Mouse (Mus musculus) lung, embryonic 16.5 days (tissue): ENCODE measurements around the gene Smyd3. TPM values are rescaled to one million over a fixed set of nuclear protein-coding genes. Genes with fewer than 3 reads are reported as not detected.

Source experiments
- ATAC-seq: fragments of 200-750 bp; cut with Nextera tagmentation; 2 replicates; pipeline ENCODE4 v1.8.0; 2017; ENCODE audit warnings: low read depth, mild to moderate bottlenecking, moderate library complexity
- H3K27ac ChIP-seq: fragments of 300-500 bp; sonication (generic); 2 replicates; pipeline ENCODE4 v1.5.1; 2014; ENCODE audit warnings: mild to moderate bottlenecking, control low read depth, low read length
- H3K27me3 ChIP-seq: fragments of 300-500 bp; sonication (generic); 2 replicates; pipeline ENCODE4 v1.6.1; 2014; ENCODE audit warnings: low read depth, low read length, mixed read lengths; ENCODE audit not compliant: control insufficient read depth, insufficient read depth
- H3K36me3 ChIP-seq: fragments of 300-500 bp; sonication (generic); 2 replicates; pipeline ENCODE4 v1.6.1; 2014; ENCODE audit warnings: low read length; ENCODE audit not compliant: control insufficient read depth, insufficient read depth
- H3K4me1 ChIP-seq: fragments of 300-500 bp; sonication (generic); replicated peaks from 2 replicates; pipeline ENCODE4 v1.6.1; 2014; ENCODE audit warnings: low read length, mixed read lengths; ENCODE audit not compliant: control insufficient read depth, insufficient read depth
- H3K4me2 ChIP-seq: fragments of 300-500 bp; sonication (generic); 2 replicates; pipeline ENCODE4 v1.6.1; 2014; ENCODE audit warnings: low read depth, low read length, control low read depth
- H3K4me3 ChIP-seq: fragments of 300-500 bp; sonication (generic); 2 replicates; pipeline ENCODE4 v1.5.1; 2014; ENCODE audit warnings: mild to moderate bottlenecking, low read length, control low read depth
- H3K9ac ChIP-seq: fragments of 300-500 bp; sonication (generic); 2 replicates; pipeline ENCODE4 v1.6.1; 2014; ENCODE audit warnings: low read length, control low read depth
- H3K9me3 ChIP-seq: fragments of 300-500 bp; sonication (generic); 2 replicates; pipeline ENCODE4 v1.6.1; 2016; ENCODE audit warnings: low read length; ENCODE audit not compliant: control insufficient read depth
- WGBS: fragments of 180-500 bp; shearing (Covaris S2); extraction: QIAGEN DNeasy Blood & Tissue Kit; methylation state at CpG from one replicate; pipeline ENCODE4 v1.1.7; 2014; 5-methylcytosine and 5-hydroxymethylcytosine counted together
- polyA plus RNA-seq: library from polyadenylated mRNA; unstranded; fragments of >200 nt; fragmentation: Nextera tagmentation; extraction: Ambion mirVana; gene quantifications from 2 replicates; pipeline ENCODE4 v1.2.1, GENCODE M21; 2015

Gene Smyd3
- polyA plus RNA-seq, 1 experiment from 2014 or later: 16.8 TPM

DNA sequence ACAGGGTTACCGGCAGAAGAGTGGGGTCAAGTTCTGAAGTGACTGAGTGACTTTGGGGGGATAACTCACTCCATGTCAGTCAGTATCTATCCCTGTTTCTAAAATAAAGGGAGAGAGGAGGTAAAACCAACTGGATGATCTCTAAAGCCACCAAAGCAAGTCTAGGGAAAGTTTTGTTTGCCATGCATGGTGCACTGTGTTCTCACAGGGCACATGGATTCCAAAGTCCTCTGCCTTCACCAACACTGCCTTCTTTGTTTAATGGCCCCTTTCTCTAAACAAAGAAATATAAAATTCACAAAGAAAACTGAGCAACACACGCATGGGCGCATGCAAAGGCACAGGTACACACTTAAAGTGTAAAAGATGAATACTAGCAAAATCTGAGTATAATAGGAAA is 403.5 kb downstream of the Smyd3 start:
- no peak overlapping the region for H3K4me2 ChIP-seq
- WGBS: 92% methylated on average over 3 of the region's 3 CpGs
- H3K9ac ChIP-seq: no peak overlapping the region
- H3K4me1 ChIP-seq: 0 out of 2 replicates have a peak, but pooled peaks cover 3% of the 10 kb centered on the region
- no peaks in the 10 kb centered on the region for H3K9me3 ChIP-seq
- no peak overlapping the region for H3K27ac ChIP-seq
- no peak for ATAC-seq
- no peaks in the 10 kb centered on the region for H3K27me3 ChIP-seq
- no peak overlapping the region for H3K4me3 ChIP-seq
- no peaks in the 10 kb centered on the region for H3K36me3 ChIP-seq

DNA sequence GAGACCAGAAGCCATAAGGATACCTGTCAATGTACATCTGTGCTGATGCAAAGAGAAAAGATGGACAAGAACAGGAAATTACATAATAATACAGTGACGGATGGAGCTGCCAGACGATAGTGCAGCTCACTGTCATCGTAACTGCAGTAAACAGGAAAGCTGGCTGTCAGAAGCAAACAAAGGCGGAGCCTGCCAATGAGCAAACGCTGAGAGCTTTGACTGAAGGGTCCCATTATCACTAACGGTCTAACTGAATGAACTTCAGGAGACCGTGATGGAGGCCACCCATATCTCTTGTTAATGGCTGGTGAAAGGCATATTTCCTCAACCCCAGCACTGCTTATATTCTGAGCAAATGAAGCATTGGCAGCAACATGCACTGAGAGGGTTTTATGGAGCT is 409.1 kb downstream of the Smyd3 start:
- no peak overlapping the region for H3K9ac ChIP-seq
- WGBS: 23% methylated on average over 7 of the region's 7 CpGs
- no peaks in the 10 kb centered on the region for H3K27me3 ChIP-seq
- no peaks in the 10 kb centered on the region for H3K9me3 ChIP-seq
- H3K4me2 ChIP-seq: no peak overlapping the region
- no peaks in the 10 kb centered on the region for H3K36me3 ChIP-seq
- no peak for ATAC-seq
- no peak overlapping the region for H3K27ac ChIP-seq
- no peak overlapping the region for H3K4me3 ChIP-seq
- H3K4me1 ChIP-seq: peaks cover 4% of the 10 kb centered on the region

DNA sequence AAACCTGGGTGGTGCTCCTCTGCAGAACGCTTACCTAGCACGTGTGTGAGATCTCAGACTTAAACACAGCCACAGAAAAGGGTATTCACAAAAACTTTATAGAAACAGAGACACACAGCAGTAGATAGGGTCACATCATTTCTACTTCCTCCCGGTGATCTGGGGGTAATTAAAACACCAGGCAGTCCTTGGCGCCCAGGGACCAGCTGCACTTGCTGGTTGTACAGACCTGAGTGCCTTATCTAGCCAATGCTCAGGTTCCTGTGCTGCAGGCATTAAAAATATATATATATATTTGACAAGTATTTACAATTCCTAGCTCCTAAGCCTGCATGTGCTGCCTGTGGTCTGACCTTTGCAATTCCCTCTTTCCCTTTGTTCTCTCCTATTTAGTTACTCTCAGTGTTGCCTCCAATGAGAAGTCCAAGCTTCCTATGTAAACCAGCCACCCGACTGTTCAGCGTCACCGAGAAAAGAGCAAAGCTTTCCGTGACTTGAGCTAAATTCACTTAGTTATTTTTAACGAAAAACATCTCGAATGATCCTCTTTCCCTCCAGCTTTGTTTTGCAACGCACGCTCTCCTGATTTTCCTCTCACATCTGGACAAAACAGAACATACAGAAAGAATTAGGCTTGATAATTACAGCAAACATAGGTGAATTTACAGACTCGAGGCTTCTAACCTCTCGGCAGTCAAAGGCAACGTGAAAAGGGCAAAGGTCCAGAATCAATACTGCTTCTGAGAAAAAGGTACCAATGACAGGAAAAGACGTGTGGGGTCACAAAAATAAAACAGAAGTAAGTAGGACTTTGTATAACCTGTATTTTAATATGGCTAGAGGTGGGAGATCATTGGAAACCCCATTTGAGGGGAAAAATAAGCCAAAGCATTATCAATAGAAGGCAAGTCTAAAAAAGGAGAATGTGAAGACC is 409.8 kb downstream of the Smyd3 start:
- no peaks in the 10 kb centered on the region for H3K36me3 ChIP-seq
- no peaks in the 10 kb centered on the region for H3K9me3 ChIP-seq
- H3K4me3 ChIP-seq: no peak overlapping the region
- 40% methylated on average over 16 of the region's 16 CpGs for WGBS
- ATAC-seq: no peak
- H3K4me2 ChIP-seq: no peak overlapping the region
- peaks cover 4% of the 10 kb centered on the region for H3K4me1 ChIP-seq
- no peaks in the 10 kb centered on the region for H3K27me3 ChIP-seq
- no peak overlapping the region for H3K27ac ChIP-seq
- no peak overlapping the region for H3K9ac ChIP-seq

GRCm38 (mm10) chr1:179107211-179107610 is 410.6 kb downstream of the Smyd3 start:
- H3K4me3 ChIP-seq: no peak overlapping the region
- 46% methylated on average over 7 of the region's 7 CpGs for WGBS
- H3K4me2 ChIP-seq: no peak overlapping the region
- H3K36me3 ChIP-seq: no peaks in the 10 kb centered on the region
- H3K4me1 ChIP-seq: peaks cover 4% of the 10 kb centered on the region
- H3K9me3 ChIP-seq: no peaks in the 10 kb centered on the region
- H3K9ac ChIP-seq: no peak overlapping the region
- H3K27ac ChIP-seq: no peak overlapping the region
- no peaks in the 10 kb centered on the region for H3K27me3 ChIP-seq
- peak; percentile 38; the same call in 1 of the 2 replicates for ATAC-seq

DNA sequence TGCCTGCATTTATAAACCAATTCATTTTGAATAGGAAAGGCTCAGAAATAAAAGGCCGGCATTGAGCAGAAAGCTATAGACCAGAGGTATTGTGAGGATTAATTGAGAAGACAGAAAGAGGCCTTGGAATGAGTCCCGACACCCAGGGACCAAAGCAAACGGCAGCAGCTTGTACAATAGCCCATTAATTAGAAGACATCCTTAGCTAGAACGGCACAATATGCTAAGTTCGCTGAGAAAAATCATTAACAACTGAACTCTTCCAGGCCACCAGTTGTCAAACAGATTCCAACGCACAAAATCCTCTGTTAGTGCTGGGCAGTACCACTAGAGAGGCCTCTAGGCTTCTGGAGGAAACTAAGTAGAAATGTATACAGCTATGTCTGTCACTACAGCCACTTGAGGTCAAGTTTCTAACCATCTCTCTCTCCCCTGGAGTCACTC is 411.1 kb downstream of the Smyd3 start:
- no peak for ATAC-seq
- no peaks in the 10 kb centered on the region for H3K9me3 ChIP-seq
- no peak overlapping the region for H3K4me3 ChIP-seq
- no peak overlapping the region for H3K27ac ChIP-seq
- WGBS: 67% methylated on average over 6 of the region's 6 CpGs
- H3K4me2 ChIP-seq: no peak overlapping the region
- no peaks in the 10 kb centered on the region for H3K36me3 ChIP-seq
- H3K4me1 ChIP-seq: peaks cover 4% of the 10 kb centered on the region
- no peaks in the 10 kb centered on the region for H3K27me3 ChIP-seq
- H3K9ac ChIP-seq: no peak overlapping the region

- H3K9me3 ChIP-seq: no peaks in the 10 kb centered on the region
- H3K36me3 ChIP-seq: no peaks in the 10 kb centered on the region
- H3K9ac ChIP-seq: no peak overlapping the region
- H3K4me1 ChIP-seq: peaks cover 4% of the 10 kb centered on the region
- 84% methylated on average over 18 of the region's 18 CpGs for WGBS
- no peaks in the 10 kb centered on the region for H3K27me3 ChIP-seq
- H3K4me3 ChIP-seq: no peak overlapping the region
- no peak overlapping the region for H3K27ac ChIP-seq
- ATAC-seq: no peak
- H3K4me2 ChIP-seq: no peak overlapping the region
These were observed 411.6 kb downstream of the Smyd3 start for GRCm38 (mm10) chr1:179106103-179106701.

DNA sequence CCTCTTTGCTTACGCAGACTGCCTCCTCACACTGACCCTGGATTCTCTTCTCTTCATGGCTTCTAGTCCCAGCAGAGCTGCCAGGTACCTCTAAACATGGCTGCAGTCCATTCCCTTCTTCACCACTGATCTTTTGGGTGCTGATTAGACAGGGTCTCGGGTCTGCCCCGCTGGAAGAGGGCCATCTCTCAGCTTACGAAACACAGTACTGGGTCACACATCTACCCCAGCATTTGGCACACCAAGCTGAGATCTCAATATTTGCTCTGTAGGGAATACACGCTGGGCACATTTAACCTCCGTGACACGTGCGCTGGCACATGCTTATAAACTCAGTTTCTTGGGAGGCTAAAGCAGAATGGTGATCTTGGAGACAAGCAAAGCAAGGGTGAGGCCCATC is 413.4 kb downstream of the Smyd3 start:
- Histone ChIP-seq H3K9ac (no peak overlapping the region), H3K4me2 (no peak overlapping the region), H3K4me3 (no peak overlapping the region), H3K27ac (no peak overlapping the region), H3K27me3 (no peaks in the 10 kb centered on the region), H3K4me1 (peaks cover 4% of the 10 kb centered on the region), H3K36me3 (no peaks in the 10 kb centered on the region), H3K9me3 (no peaks in the 10 kb centered on the region)
- no peak for ATAC-seq
- 91% methylated on average over 8 of the region's 8 CpGs for WGBS

DNA sequence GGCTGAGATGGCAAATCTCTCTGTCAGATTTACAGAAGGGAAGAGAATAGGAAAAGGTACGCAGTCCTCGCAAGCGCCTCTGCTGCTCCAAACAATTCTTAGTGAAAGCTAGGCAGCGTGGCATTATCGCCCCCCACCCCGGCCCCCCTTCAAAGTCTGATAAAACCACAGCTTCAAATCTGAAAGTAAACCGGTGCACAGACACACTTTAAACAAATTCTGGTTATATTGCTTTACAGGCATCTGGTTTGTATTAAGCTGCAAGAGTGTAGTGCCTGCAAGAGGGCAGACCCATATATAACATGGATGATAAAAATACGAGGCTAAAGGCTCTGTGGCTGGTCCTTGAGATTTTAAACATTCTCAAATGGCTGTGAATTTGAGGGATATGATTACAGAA is 420.8 kb downstream of the Smyd3 start:
- no peaks in the 10 kb centered on the region for H3K9me3 ChIP-seq
- 57% methylated on average over 8 of the region's 8 CpGs for WGBS
- ATAC-seq: no peak
- H3K9ac ChIP-seq: no peak overlapping the region
- H3K4me3 ChIP-seq: no peak overlapping the region
- no peaks in the 10 kb centered on the region for H3K27me3 ChIP-seq
- no peaks in the 10 kb centered on the region for H3K36me3 ChIP-seq
- H3K4me1 ChIP-seq: no peaks in the 10 kb centered on the region
- no peak overlapping the region for H3K4me2 ChIP-seq
- no peak overlapping the region for H3K27ac ChIP-seq

GRCm38 (mm10) chr1:179096323-179096722 is 421.5 kb downstream of the Smyd3 start:
- no peaks in the 10 kb centered on the region for H3K4me1 ChIP-seq
- H3K27me3 ChIP-seq: no peaks in the 10 kb centered on the region
- 44% methylated on average over 5 of the region's 5 CpGs for WGBS
- no peak for ATAC-seq
- H3K27ac ChIP-seq: no peak overlapping the region
- H3K4me3 ChIP-seq: no peak overlapping the region
- H3K36me3 ChIP-seq: no peaks in the 10 kb centered on the region
- H3K9me3 ChIP-seq: no peaks in the 10 kb centered on the region
- no peak overlapping the region for H3K9ac ChIP-seq
- no peak overlapping the region for H3K4me2 ChIP-seq
